Mouse (Mus musculus): Measurements from ENCODE around the gene Trp53tg5. TPM values are rescaled to one million over a fixed set of nuclear protein-coding genes. Genes with fewer than 3 reads are reported as not detected.

The Trp53tg5 gene
- polyA plus RNA-seq, 1 experiment, result not detected

DNA sequence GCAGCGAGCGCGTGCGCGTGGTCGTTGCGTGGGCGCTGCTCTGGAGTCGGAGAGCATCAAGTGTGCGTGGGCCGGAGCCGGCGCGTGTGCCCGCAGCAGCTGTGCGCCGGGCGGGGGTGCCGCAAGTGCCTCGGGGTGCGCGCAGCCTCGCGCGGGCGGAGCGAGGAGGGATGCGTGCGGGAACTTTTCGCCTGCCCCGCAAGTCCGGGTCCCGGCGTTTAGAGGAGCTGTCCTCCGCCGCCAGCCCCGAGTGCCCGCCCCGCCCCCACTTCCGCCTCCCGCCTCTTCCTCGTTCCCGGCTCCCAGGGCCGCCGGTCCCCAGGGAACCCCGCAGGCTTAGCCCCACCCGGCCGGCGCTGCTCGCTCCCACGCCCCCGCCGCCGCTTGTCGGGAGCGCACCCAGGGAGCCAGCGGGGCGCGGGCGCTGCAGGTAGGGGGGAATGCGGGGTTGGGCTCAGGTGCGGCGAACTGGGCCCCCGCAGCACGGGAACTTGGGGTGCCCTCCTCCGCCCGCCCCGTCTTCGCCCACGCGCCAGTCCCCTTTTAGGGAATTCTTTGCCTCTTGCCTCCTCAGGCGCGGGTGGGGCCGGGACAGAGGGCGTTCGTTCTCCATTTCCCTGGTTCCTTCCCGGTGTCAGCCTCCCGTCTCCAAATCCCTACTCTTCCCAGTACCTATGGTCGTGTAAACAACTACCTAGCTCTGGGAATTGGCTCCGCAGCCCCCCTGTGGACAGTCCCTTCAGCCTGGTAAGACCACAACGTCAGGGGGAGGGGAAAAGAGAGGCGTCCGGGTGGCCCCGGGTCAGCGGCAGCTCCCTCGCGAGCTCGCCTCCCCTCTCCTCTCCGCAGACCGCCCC lies 13.0 kb upstream of the Trp53tg5 start:
- TF ChIP-seq EP300 (IDR thresholded peaks at IDR 0.05; ENCODE audit: insufficient read depth, low read depth, low read length) (no peak), POLR2A (IDR thresholded peaks at IDR 0.05; ENCODE audit: insufficient read depth, low read length) (no peak), CTCF (IDR thresholded peaks at IDR 0.05; ENCODE audit: low read depth, low read length) (no peak)
- peak overlapping the region; percentile 74 for H3K4me3 ChIP-seq (ENCODE audit: low read depth, low read length)
- H3K9ac ChIP-seq (ENCODE audit: low read depth, poor library complexity, severe bottlenecking), result peak overlapping the region; percentile 68
- H3K4me1 ChIP-seq (ENCODE audit: control insufficient read depth, insufficient read depth, low read length), result no peaks in the 10 kb centered on the region
- no peak overlapping the region for H3K27ac ChIP-seq (ENCODE audit: insufficient read depth, low read length)
- H3K9me3 ChIP-seq (replicated peaks; ENCODE audit: control insufficient read depth, insufficient read depth, low read length, poor library complexity, severe bottlenecking), result no peaks in the 10 kb centered on the region
- H3K27me3 ChIP-seq (ENCODE audit: control insufficient read depth, insufficient read depth, low read length, poor library complexity, severe bottlenecking), result peaks cover 5% of the 10 kb centered on the region
- no peaks in the 10 kb centered on the region for H3K36me3 ChIP-seq (ENCODE audit: control insufficient read depth, insufficient read depth, low read length, poor library complexity, severe bottlenecking)

DNA sequence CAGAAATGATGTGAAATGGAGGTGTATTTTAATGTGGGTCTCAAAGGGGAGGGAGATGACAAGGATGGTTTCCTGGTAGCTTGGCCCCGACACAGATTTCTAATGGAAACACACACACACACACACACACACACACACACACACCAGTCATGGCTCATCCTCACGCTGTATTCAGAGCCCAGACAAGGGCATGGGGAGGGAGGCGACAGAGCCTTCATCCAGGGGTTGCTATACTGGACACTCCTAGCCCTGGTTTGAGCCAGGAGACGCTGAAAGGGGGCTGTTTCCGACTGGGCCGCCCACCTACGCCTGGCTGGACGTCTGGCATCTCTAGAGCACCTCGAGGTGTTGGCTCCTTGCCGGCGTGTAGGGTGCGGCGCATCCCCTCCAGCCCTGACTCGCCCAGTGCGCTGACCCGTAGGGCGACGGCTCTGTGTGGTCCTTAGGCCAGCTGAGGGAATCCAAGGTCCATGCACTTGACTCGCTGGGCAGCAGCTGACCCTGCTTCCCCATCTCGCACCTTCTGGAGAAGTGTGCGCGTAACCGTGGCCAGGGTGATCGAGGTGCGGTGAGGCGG lies 12.2 kb upstream of the Trp53tg5 start, which contains the start of gene Dbndd2:
Gene Dbndd2, plus strand, starts transcription at position 426 of the 577 bp plus-strand sequence.
- H3K9ac ChIP-seq (ENCODE audit: low read depth, poor library complexity, severe bottlenecking), result peak within 1 kb of the TSS; percentile 68
- H3K27me3 ChIP-seq (ENCODE audit: control insufficient read depth, insufficient read depth, low read length, poor library complexity, severe bottlenecking), result peaks cover 5% of the 10 kb centered on the region

GRCm38 (mm10) chr2:164470254-164470653 lies 3.3 kb downstream of the Trp53tg5 start:
- no peak overlapping the region for H3K9ac ChIP-seq (ENCODE audit: low read depth, poor library complexity, severe bottlenecking)
- H3K36me3 ChIP-seq (ENCODE audit: control insufficient read depth, insufficient read depth, low read length, poor library complexity, severe bottlenecking), result no peaks in the 10 kb centered on the region
- H3K27me3 ChIP-seq (ENCODE audit: control insufficient read depth, insufficient read depth, low read length, poor library complexity, severe bottlenecking), result no peaks in the 10 kb centered on the region
- peaks cover 2% of the 10 kb centered on the region for H3K4me1 ChIP-seq (ENCODE audit: control insufficient read depth, insufficient read depth, low read length)
- peak; percentile 61 for TF ChIP-seq CTCF (IDR thresholded peaks at IDR 0.05; ENCODE audit: low read depth, low read length)
- no peak for TF ChIP-seq POLR2A (IDR thresholded peaks at IDR 0.05; ENCODE audit: insufficient read depth, low read length)
- TF ChIP-seq EP300 (IDR thresholded peaks at IDR 0.05; ENCODE audit: insufficient read depth, low read depth, low read length), result no peak
- H3K4me3 ChIP-seq (ENCODE audit: low read depth, low read length), result no peak overlapping the region
- no peaks in the 10 kb centered on the region for H3K9me3 ChIP-seq (replicated peaks; ENCODE audit: control insufficient read depth, insufficient read depth, low read length, poor library complexity, severe bottlenecking)
- no peak overlapping the region for H3K27ac ChIP-seq (ENCODE audit: insufficient read depth, low read length)

More for the DNA sequence above, 12.2 kb upstream of the Trp53tg5 start, which contains the start of gene Dbndd2:
- H3K4me3 ChIP-seq (ENCODE audit: low read depth, low read length), result peak within 1 kb of the TSS; percentile 74
- no peaks in the 10 kb centered on the region for H3K4me1 ChIP-seq (ENCODE audit: control insufficient read depth, insufficient read depth, low read length)
- H3K9me3 ChIP-seq (replicated peaks; ENCODE audit: control insufficient read depth, insufficient read depth, low read length, poor library complexity, severe bottlenecking), result no peaks in the 10 kb centered on the region
- H3K27ac ChIP-seq (ENCODE audit: insufficient read depth, low read length), result no peak within 1 kb of the TSS
- no peaks in the 10 kb centered on the region for H3K36me3 ChIP-seq (ENCODE audit: control insufficient read depth, insufficient read depth, low read length, poor library complexity, severe bottlenecking)
- TF ChIP-seq CTCF (IDR thresholded peaks at IDR 0.05; ENCODE audit: low read depth, low read length) (no peak), EP300 (IDR thresholded peaks at IDR 0.05; ENCODE audit: insufficient read depth, low read depth, low read length) (no peak), POLR2A (IDR thresholded peaks at IDR 0.05; ENCODE audit: insufficient read depth, low read length) (no peak)

DNA sequence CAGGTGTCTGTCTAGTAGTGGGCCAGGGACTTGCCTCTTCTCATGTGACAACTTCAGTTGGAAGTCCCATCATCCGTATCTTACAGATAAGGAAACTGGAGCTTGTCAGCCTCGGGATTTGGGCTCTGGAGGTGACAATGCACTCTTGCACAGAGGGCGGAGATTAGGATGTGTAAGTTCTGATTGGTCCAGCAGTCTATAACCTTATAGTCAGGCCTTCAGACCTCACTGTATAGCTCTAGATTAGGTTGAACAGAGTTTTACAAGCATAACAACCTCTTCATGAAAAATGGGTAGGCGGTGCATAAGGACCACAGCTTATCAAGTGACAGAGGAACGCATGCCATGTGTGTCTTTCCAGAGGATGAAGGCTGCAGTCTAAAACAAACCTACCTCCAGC lies 6.7 kb downstream of the Trp53tg5 start:
- Histone ChIP-seq H3K27me3 (ENCODE audit: control insufficient read depth, insufficient read depth, low read length, poor library complexity, severe bottlenecking) (no peaks in the 10 kb centered on the region), H3K4me3 (ENCODE audit: low read depth, low read length) (no peak overlapping the region), H3K27ac (ENCODE audit: insufficient read depth, low read length) (no peak overlapping the region), H3K9ac (ENCODE audit: low read depth, poor library complexity, severe bottlenecking) (no peak overlapping the region), H3K36me3 (ENCODE audit: control insufficient read depth, insufficient read depth, low read length, poor library complexity, severe bottlenecking) (peaks cover 3% of the 10 kb centered on the region), H3K9me3 (replicated peaks; ENCODE audit: control insufficient read depth, insufficient read depth, low read length, poor library complexity, severe bottlenecking) (no peaks in the 10 kb centered on the region), H3K4me1 (ENCODE audit: control insufficient read depth, insufficient read depth, low read length) (peaks cover 2% of the 10 kb centered on the region)
- no peak for TF ChIP-seq EP300 (IDR thresholded peaks at IDR 0.05; ENCODE audit: insufficient read depth, low read depth, low read length)
- no peak for TF ChIP-seq CTCF (IDR thresholded peaks at IDR 0.05; ENCODE audit: low read depth, low read length)
- TF ChIP-seq POLR2A (IDR thresholded peaks at IDR 0.05; ENCODE audit: insufficient read depth, low read length), result no peak

DNA sequence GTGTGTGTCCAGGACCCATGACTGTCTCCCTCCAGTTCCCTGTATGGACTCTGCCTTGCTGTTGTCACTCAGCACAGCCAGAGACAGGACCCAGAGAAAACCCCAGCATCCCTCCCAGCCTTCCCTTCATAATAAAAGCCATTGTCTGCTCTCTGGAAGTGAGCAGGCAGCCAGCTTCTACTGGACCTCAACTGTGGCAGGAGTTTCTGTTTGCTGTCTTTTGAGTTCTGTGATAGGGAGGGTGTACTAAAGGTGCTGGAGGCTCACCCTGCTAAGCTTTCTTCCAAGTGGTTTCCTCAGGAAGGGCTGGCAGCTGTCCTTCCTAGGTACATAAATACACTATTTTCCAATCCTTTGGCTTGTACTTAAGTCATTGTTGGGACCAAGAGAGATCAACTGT lies 8.4 kb downstream of the Trp53tg5 start:
- Histone ChIP-seq H3K36me3 (ENCODE audit: control insufficient read depth, insufficient read depth, low read length, poor library complexity, severe bottlenecking) (peaks cover 3% of the 10 kb centered on the region), H3K27ac (ENCODE audit: insufficient read depth, low read length) (no peak overlapping the region), H3K9me3 (replicated peaks; ENCODE audit: control insufficient read depth, insufficient read depth, low read length, poor library complexity, severe bottlenecking) (no peaks in the 10 kb centered on the region), H3K4me3 (ENCODE audit: low read depth, low read length) (no peak overlapping the region), H3K4me1 (ENCODE audit: control insufficient read depth, insufficient read depth, low read length) (peaks cover 2% of the 10 kb centered on the region), H3K9ac (ENCODE audit: low read depth, poor library complexity, severe bottlenecking) (no peak overlapping the region), H3K27me3 (ENCODE audit: control insufficient read depth, insufficient read depth, low read length, poor library complexity, severe bottlenecking) (no peaks in the 10 kb centered on the region)
- TF ChIP-seq EP300 (IDR thresholded peaks at IDR 0.05; ENCODE audit: insufficient read depth, low read depth, low read length) (no peak), CTCF (IDR thresholded peaks at IDR 0.05; ENCODE audit: low read depth, low read length) (no peak), POLR2A (IDR thresholded peaks at IDR 0.05; ENCODE audit: insufficient read depth, low read length) (no peak)
